Mouse (Mus musculus): Measurements from ENCODE around the gene Prelid3b.

Gene Prelid3b

DNA sequence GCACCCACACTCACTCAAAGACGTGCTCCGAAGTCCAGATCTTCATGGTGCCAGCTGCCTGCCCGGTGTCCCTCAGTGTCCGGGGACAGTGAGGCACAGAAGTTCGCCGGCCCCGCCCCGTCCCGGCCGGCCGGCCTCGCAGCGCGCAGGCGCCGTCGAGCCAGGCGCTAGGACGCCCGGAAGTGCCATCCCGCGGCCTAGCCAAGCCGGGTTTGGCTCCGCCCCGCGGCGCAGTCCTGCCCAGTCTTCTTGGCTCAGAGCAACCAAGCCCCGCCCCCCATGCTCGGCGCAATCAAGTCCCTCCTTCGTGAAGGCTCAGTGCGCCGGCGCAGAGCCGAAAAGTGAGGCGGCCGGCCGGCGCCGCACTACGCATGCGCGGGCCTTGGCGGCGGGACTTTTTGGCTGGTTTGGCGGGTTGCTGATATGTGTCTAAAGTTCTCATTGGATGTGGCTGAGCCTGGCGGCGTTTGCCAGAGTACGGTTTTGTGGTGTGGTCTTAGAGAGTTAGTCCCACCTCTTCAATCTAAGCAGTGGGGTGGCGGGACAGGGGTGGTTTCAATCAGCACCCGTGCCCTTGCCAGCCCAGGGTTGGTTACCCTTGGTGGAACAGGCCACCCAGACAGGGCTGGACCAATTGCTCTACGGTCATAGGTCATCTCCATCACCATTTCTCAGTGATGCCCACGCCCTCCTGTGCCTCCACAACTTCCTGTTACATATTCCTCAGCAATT is at the start of gene Prelid3b:
Prelid3b (minus strand) TSS at position 264 of the 732 bp plus-strand sequence.
- peak; percentile 98 for DNase-seq (ENCODE audit: low read depth, low spot score)

DNA sequence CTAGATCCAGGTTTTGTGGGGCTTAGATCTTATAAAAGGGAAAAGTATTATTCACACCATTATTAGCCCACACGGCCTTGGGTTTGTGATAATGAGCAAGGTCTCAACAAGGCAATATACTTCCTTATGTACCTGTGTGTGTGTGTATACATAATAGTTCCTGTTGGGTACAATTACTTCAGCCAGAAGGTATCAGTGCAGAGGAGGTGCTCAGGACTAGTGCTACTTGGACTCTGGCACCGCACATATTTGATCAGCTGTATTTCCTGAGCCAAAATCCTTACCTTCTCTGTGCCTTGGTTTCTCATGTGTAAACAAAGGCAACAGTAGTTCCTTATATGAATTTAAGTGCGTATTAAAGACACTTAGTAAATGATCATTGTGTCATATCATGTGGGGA is 49.3 kb upstream of the Prelid3b start:
- DNase-seq (ENCODE audit: low read depth, low spot score) = no peak

DNA sequence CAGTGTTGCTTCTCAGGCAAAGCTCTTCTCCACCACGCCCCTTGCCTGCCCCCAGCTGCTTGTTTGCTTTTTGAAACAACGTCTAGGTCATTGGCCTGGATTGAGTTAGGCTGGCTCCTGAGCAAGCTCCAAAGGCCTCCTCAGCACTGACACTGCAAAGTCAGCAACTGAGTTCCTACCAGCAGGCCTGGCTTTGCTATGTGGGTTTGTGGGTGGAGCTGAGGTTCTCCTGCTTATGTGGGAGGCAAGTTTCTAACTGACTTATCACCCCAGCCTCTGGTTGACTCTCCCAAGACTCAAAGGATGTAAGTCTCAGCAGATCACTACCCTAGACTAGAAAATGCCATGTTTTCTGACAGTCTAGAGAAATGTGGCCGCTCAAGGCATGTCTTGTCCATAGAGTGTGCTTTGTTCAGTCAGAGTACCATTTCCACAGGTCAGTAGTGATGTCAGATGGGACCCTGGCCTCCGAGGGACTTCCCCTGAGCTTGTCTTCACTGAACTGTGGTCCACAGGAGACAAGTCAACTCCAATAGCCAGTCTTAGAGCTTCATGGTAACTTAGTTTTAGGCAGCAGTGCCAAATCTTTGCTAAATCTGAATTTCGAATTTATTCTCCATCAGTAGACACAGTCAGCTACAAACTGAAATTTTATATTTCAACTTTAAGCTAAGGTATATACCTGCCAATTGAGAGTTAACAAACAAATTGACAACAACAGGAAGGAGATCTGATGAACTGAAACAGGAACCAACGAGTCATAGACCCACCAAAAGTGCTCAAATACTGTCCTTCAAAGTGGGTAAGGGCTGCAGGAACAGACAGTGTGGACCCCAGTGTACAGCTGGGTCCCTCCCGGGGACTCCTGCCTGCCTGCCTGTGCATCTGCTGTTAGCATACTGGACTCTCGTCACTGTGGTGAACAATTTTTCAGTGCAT is 44.5 kb upstream of the Prelid3b start:
- no peak for DNase-seq (ENCODE audit: low read depth, low spot score)

DNA sequence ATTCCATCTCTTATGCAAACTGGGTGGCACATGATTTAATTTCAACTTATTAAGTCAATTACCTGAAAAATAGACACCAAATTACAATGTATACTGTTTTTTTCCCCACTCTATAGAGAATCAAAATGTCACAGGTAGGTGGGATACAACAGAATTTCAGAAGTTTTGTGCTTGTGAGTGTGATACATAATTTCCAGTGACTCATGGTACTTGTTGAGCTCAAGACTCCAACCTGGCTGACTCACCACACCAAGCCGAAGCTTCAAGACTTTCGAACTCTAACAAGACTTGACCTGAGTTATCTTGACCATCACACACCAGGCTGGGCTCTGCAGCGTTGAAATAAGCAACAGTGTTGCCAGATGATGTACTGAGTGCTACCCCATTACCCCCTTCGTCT is 42.0 kb upstream of the Prelid3b start:
- no peak for DNase-seq (ENCODE audit: low read depth, low spot score)

DNA sequence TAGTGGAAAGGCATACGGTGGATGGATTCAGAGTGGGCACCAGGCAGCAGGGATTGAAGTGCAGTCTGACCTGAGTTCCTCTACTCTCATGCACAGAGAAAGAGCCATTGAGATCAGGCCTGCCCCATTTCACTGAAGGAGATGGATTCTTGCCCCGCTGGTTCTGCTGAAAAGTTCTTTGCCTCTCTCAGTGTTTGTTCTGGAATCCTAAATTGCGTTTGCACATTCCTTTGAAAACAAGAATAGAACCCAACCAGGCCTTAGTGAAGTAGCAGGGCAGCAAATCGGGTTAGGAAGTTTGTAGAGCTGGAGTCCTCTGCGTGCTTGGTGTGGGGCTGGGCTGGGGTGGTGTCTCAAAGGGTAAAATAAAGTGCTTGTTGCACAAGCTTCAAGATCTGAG is 40.9 kb upstream of the Prelid3b start:
- DNase-seq (ENCODE audit: low read depth, low spot score) = no peak

DNA sequence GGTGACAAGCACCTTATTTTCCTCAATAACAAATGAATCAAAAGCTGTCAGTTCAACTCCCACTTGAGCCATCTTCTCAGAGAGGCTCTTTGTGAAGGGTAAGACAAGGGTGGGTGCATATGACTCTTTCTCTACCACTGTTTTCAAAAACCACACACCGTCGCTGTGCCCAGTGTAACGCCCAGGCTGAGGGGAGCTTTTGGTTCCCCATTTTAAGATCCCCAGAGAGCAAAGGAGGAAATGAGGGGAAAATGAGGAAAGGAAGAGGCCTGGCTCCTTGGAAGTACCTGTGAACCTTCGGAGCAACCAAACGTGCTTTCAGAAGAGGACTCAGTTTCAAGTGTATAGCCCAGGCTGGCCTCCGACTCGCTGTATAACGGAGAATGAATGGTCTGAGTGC is 36.9 kb upstream of the Prelid3b start:
- DNase-seq (ENCODE audit: low read depth, low spot score) = no peak

DNA sequence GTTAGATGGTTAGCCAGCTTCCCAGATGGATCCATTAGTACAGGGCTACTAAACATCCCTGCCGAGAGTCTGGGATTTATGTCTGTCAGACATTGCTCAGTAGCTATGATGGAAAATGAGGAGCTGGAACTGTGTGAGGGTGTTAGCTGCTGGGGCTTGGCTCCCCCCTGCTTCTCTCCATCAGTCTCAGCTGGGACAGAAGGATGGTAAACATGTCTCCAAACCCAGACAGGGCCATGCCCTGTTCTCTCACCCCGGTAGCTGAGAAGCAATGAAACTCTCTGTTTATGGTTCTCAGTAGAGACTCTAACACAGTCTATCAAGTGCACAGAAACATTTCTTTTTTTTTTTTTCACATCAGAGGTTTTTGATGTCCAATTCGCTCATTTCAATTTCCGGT is 35.1 kb upstream of the Prelid3b start:
- DNase-seq (ENCODE audit: low read depth, low spot score) = no peak

DNA sequence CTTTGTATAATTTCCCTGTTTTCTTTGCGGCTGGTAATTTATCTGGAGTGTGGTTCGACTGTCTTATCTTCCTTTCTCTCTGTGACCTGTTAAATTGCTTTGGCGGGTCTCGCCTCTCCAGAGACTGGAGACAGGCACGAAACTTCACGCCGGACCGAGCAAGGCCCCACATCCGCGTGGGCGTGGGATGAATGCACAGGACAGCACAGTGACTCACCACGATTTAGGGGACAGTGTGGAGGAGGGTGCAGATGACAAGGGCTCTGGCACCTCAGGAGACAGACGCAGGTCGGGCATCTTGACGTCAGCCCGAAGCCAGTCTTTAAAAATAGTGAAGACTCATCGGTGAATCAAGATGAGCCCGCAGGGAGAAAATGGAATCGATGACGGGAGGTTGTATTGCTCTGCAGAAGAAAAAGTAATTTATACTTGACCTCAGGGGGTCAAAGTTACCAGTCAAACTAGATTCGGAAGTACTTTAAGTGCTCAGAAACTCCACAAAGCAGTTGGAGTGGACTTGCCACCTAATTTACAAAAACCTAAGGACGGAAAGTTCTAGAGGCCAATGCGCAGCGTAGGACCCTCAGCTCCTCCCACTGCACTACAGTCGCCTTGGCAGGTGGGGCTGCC is 30.1 kb upstream of the Prelid3b start:
- DNase-seq (ENCODE audit: low read depth, low spot score) = no peak

DNA sequence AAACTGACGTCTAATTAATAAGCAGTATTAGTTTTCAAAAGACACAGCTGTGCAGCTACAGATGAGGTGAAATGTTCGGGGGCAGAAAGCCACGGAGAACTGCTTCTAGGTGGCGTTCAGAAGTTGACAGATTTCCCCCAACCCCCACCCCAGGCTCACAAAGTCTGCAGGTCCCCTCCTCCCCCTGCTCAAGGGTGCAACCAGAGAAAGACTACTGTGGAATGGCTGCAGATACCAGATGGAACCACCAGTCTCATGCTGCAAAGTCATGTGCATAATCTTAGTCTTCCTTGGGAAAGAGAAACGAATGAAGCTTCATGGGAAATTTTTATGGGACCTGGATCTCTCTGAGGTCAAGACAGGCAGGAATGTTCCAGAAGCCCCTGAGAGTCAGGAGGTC is 29.4 kb upstream of the Prelid3b start:
- no peak for DNase-seq (ENCODE audit: low read depth, low spot score)

DNA sequence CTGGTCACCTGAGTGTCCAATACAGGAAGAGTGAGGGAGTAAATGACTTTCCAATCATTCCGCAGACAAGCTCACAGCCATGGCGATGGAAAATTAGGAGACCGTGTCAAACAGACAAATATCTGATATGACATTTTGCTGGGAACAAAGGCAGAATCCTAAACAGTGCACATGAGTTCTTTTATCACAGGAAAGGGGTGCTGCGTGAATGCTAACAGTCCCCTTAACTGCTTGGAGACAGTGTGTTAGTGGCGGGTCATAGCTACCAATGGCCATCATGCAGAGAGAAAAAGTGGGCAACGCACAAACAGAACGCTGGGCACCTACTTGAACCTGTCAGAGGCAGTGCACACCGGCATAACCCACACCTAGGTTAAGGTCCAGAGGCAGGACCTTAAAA is 28.6 kb upstream of the Prelid3b start:
- DNase-seq (ENCODE audit: low read depth, low spot score) = no peak

DNA sequence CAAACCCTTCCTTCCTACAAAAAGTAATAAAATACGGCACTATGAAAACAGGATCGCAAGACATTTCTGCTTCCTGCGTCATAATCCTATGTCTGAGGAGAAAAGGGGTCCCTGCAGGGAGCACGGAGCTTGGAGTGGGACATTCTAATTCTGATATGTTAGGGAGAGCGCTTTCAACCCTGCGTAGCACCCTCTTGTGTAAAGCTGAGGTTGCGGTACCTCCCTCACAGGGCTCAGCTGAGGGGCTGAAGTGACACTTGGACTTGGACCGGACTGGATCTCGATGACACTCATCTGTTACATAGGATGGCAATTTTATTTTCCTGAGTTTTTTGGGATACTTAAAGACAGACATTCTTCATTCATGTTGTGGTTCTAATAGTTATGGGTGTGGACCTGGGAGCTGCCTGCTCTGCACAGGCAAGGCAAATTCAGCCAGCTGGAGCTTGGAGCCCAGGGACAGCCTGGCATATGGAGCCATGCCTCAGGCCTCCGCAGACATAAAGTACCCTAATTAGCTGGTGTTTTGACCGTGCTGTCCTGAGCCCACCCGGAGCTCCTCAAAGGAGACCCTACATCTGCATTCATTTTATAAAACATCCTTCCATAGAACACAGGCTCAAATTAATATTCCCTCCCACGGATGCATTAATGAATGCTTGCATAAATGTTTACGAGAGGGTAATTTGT is 28.1 kb upstream of the Prelid3b start:
- no peak for DNase-seq (ENCODE audit: low read depth, low spot score)

DNA sequence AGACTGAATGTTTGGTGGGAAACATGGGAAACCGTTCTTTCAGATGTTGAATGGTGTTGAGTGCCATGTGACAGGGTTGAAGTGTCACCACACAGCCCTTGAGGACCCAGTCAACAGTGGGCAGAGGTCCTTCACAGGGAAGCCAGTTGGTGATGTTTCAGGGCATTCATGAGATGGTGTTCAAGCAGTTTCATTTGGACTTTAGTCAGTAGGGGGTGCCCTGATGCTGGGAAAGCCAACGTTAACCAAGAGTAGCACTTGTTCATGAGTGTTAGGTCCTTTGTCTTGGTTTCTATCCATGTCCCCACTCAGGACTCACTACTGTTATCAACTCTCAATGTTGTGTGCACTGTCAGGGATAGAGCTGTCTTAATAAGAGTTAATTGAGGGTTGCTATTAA is 20.0 kb upstream of the Prelid3b start:
- DNase-seq (ENCODE audit: low read depth, low spot score) = no peak

DNA sequence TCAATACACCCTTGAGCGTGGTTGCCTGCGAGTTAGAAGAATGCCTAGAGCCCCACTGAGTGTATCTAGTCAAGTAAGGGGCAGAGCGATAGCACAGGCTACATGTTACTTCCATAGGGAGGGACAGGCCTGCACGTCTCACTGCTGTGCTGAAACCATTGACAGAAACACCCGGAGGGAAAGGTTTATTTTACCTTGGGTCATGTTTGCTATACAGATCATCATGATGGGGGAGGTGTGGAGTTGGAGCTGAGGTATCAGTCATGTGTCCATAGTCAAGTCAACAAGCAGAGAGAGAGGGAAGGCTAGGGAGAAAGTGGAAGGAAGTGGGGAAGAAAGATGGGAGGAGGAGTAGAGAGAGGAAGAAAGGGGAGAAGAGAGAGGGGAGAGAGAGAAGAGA is 14.1 kb upstream of the Prelid3b start:
- DNase-seq (ENCODE audit: low read depth, low spot score) = no peak

DNA sequence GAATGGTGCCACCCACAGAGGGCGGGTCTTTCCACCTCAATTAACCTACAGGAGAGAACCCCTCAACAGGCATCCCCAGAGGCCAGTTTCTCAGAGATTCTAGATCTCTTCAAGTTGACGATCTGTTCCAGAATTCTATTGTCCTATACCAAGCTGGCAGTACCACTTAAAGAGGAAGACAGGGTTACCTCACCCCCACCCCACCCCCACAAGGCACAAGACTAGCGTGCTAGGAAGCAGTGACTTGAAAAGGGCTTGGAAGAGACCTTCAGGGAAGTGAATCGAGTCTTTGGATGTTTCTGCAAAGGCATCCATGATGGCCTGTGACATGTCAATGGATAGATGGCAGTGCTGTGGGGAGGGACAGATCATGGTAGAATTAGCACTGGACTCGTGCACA is 5.9 kb upstream of the Prelid3b start:
- DNase-seq (ENCODE audit: low read depth, low spot score) = no peak

DNA sequence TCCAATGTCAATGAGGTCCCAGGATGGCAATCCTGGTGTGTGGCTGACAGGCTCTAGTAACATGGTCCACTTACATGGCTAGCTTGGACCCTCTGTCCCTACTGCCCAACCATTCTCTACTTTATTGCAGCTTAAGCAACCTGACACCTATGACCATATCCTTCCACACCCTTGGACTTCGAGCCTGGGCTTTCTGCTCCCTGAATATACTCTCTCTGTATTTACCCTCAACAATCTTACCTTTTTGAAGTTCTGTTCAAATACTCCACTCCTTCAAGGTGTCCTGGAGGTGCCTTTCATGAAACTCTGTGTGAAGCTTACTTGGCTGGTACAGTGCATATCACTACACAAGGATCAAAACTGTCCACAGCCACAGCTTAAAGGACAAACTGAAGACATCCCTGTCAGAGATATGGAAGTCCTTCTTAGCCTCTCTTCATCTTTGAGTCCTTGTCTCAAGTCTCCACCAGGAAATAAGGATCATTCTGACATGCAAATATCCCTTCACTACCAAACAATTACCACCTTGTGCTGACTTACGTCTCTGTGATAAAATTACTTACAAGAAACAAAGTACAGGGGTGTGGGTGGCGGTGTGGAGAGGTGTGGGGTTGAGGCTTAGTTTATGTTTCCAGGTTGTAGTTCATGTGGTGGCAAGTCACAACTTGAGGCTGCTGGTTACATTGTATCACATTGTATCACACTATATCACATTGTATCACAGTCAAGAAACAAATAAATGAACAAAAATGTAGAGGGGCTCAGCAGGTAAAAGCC is 4.8 kb upstream of the Prelid3b start:
- no peak for DNase-seq (ENCODE audit: low read depth, low spot score)

DNA sequence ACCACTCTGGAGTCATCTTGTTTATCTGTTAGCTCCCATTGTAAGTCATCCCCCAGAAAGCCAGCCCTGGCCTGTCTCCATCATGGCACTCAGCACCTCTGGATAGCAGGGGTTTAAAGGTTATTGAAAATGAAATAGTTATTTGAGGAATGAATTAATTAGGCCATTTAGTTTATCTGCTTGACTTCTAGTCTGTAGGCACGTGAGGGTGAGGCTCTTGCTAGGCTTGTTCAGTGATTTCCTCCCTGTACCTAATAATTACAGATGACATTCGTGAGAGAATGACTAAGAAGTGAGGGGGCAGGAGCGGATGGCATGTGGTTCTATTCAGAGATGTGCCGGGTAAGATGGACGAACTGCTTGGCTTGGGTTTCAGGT is 658 bp upstream of the Prelid3b start:
- no peak for DNase-seq (ENCODE audit: low read depth, low spot score)

DNA sequence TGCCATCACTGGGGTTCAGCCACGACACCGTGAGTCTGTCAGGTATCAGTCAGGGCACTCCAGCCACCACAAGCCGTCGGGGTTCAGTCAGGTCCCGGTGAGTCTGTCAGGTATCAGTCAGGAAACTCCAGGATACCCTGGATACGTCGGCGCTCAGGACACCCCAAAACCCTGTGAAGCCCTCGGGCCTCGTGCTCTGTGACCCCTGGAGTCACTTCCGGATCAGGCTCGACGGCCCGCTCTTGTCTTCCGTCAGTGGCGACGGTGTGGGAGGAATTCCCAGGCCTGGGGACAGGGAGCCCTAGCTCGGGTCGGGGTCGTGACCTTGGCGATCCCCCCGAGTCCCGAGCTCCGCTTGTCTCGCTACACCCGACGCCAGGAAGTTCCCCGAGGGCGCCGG is 474 bp downstream of the Prelid3b start:
- DNase-seq (ENCODE audit: low read depth, low spot score) = no peak

DNA sequence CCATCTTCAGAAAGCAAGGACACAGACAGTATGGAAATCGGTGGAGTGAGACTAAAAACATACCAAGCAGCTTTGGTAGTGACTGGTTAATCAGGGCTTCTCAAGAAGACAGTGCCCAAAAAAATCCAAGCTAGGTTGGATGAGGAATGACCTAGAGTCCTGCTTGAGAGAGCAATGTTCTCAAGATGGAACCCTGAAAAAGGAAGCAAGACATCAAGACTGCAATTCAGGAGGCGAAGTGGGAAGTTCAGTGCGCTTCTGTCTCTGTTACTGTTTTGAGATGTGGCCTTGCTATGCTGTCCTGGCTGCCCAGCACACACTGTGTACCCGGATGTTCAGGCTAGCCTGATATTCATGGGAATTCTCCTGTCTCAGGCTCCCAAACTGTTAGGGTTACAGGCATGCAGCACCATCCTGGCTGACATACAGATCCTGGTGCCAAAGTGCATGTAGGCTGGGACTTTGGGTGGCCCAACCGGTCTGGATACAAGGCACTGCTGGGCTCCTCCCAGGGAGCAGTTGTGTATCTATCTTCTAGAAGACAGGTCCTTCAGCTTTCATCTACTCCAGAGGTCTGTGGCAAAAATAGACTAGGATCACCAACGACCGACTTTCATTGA is 2.0 kb downstream of the Prelid3b start:
- DNase-seq (ENCODE audit: low read depth, low spot score) = no peak

DNA sequence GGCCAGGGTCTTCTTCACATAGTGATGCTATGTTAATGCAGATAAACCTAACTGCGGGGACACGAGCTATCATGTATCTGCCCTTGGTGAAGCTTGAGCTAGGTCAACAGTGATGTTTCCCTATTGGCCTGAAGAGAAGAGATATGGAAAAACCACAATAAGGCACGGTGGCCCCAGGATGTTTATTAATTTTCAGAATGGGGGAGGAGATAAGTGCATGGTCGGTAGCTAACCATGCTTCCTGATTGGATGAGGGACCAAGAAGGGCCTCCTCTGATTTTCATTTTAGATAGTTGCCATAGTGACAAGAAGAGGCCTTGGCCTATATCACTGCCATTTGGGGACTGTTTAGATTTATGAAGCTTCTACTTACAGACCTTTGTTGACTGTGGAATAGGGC is 2.5 kb downstream of the Prelid3b start:
- DNase-seq (ENCODE audit: low read depth, low spot score) = no peak

DNA sequence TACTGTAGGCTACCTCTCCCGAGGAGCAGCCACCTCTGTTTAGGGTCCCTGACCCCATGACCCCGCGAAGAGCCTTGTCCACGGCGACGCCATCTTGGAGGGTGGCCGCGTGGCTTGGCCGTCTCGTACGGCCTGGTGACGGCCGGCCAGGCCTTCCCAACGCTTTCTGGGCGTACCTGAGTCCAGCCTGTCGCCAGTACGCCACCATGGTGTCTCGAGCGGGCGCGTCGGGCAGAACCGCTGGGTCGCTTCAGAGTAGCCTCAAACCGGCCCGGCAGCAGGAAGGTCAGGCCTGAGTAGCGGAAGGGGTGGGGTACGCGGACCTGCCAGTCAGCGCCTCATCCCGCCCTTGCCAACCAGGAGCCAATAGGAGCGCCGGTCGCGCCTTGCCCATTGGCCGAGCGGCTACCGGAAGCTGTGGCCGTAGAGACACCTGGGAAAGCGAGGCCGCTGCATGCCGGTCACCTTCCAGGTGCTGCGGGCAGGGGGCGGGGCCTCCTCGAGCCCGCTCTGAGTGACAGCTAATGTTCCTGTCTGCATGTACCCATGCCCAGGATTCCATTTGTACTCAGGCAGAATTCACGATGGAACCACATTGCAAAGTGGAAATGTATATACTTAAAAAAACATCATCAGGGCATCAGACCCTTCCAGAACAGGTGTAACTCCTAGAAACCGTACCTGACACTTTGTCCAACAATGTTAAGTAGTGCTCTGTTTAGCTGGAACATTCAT is 8.9 kb downstream of the Prelid3b start, which contains the start of gene Atp5e:
Atp5e (minus strand) TSS at position 317 of the 735 bp plus-strand sequence.
- peak; percentile 81 for DNase-seq (ENCODE audit: low read depth, low spot score)
